Mouse (Mus musculus) cerebellum, adult 9-11 months (tissue): Measurements from ENCODE around the gene Arfgap2.

ENCODE experiments used
- DNase-seq: peaks from one replicate; pipeline ENCODE4 v3.0.0; 2022

Gene Arfgap2

GRCm38 (mm10) chr2:91264711-91265681 is at the start of gene Arfgap2:
Gene Arfgap2, plus strand, starts transcription at chr2:91264974.
- DNase-seq = peak; percentile 99

GRCm38 (mm10) chr2:91217032-91217431 is 47.7 kb upstream of the Arfgap2 start:
- no peak for DNase-seq

- DNase-seq = no peak
These were observed 44.3 kb upstream of the Arfgap2 start for GRCm38 (mm10) chr2:91220501-91220900.

DNA sequence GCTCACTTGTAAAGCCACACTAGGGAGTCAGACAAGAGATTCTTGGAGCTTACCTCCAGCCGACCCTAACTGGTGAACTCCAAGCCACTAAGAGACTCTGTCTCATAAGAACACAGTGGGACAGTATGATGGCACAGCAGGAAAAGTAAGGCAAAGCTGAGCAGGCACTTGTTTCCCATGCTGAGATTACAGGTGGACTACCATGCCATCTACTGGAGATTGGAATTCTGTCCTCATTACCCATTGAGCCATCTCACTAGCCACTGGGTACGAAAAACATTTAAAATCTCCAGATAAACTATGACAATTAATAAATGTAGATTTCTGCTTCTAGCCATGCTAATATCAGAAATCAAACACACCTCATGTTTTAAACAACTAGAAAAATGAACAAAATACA is 41.2 kb upstream of the Arfgap2 start:
- DNase-seq = no peak

DNA sequence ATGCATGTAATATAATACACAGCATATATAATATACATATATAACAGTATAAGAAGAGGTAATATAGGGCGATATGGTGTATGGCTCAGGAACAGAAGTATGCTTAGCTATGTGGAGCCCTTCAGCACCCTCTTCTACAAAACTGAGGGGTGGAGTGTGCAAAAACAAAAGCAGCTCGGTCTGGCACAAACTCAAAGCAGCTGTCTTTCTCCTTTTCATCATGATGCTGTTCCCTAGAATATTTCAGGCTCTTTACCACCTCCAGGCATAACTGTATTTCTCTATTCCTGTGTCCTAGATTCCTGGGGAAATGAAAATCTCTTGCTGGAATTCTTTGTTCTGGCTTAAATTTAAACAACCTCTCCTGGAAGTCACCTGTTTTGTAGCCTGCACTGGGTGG is 35.0 kb upstream of the Arfgap2 start:
- no peak for DNase-seq

DNA sequence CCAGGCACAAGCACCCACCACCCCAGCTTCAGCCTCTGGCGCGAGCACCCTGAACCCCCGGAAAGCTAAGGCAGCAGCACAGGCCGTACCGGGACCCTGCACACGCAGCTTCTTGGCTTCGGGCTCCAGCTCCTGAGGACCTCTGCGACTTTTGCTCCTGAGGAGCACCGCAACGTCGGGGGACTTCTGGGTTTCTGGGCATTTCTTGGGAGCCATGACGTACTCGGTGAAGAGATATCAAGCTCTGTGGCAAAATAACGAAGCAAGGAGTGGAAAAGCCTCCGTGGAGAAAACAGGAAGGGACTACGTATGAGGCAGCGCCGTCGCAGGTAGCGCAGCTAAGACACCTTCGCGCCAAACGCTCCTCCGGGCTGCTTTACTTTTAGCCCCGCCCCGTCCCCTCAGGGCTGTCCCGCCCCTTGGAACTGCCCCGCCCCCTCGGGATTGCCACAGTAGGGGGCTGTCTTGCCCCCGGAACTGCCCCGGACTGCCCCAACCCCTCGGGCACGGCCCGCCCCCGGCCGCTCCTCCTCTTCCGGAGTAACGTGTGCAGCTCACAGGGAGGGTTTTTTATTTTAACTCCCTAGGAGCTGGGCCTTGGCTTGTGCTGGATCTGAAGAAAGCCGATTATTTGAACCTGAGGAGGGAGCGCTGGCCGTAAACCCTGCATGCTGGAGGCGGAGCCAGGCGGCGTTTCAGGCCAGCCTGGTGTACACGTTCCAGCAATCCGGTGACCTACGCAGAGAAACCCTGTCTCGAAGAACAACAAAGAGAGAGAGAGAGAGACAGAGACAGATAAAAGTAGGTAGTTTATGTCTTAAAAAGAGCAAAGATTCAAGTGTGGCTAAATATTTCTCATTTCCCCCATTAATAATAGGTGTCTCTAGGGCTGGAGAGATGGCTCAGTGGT is 27.9 kb upstream of the Arfgap2 start, which contains the start of gene Ddb2:
Gene Ddb2, minus strand, starts transcription at position 382 of the 910 bp plus-strand sequence.
- peak; percentile 93 for DNase-seq

GRCm38 (mm10) chr2:91237511-91238080 is 27.2 kb upstream of the Arfgap2 start:
- peak; percentile 47 for DNase-seq

GRCm38 (mm10) chr2:91242547-91242946 is 22.2 kb upstream of the Arfgap2 start:
- no peak for DNase-seq

DNA sequence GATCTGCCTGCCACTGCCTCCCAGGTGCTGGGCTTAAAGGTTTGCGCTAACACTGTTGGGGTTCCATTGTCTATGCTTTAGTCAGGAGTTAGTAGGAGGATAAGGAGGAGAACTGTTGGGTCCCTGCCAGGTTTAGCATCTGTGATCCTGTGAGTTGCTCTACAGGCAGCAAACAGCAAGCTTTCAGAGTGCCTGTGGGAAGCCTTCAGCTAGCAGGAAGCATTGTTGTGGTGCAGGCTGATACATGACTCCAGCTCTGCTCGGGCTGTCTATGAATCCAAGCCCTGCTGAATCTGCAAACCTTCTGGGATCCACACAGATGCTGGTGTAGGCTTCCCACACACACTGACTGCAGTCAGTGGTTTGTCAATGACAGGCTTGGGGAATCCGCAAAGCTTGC is 21.4 kb upstream of the Arfgap2 start:
- DNase-seq = peak; percentile 58

GRCm38 (mm10) chr2:91244557-91245228 is 20.1 kb upstream of the Arfgap2 start:
- DNase-seq = no peak

DNA sequence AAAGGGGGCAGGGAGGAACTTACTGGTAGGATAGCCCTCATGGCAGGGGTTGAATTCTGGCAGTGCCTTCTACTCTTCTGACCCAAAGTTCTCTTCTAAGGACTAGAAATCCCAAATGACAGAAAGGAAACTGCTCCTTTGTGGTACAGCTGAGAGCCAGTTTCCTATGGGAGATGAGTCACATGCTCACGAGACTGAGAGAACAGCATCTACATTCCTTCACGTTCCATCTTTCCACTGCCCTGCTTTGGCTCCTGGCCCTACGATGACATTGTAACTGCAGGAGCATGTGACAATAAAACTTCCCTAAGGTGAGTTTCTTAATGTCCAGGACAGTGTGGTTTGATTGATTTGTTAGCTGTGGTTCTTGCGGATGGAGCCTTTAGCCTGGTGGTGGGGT is 16.4 kb upstream of the Arfgap2 start:
- DNase-seq = no peak

DNA sequence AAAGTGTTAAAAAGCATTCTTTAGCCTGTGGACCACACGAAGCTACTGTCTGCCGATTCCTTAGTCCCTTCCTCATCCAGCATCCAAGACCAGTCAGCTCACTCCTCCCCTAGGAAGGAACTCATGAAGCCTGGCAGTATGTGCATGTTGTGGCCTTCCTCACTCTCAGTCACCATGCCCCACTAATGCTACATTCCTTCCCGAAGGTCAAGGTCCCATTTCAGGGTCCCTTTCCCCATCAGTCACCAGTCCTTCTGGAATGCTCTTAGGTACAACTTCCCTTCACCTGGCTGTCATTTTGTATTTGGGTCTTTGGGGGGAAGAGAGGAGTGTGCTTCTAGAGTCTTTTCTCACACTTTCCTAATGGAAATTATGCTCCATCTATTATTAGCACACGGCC is 12.8 kb upstream of the Arfgap2 start:
- DNase-seq = no peak

GRCm38 (mm10) chr2:91252512-91252911 is 12.3 kb upstream of the Arfgap2 start:
- no peak for DNase-seq

DNA sequence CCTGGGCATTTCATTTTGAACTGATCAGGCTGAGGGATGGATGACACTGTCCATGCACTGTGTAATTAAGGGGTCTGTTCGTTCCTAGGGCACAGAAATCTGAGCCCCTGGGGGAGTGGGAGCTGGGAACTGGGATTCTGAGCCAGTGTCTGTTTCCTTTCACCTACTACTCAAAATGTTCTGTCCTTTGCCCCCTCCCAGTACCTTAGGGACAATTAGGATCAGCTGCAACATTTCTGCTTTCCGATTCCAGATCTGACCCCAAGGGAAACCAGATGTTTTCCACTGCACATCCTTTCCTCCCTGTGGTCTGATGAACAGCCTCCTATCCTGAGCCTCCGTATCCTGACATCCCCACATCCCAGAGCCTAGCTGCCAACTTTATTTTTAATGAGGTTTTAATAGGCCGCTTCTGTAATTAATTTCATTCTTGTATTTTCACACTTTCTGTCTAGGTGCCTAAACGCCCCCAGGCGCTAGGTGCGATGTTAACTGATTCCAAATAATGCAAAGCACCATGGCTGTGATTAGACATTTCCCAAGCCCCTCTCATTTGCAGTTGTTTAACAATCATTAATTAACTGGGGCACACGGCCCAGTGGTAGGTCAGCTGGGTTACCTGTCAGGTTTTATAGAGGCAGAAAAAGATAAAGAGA is 9.9 kb upstream of the Arfgap2 start:
- no peak for DNase-seq

GRCm38 (mm10) chr2:91255661-91256150 is 9.1 kb upstream of the Arfgap2 start, which contains the start of gene Pacsin3:
Gene Pacsin3, plus strand, starts transcription at chr2:91255954.
- DNase-seq = peak; percentile 80

GRCm38 (mm10) chr2:91256256-91257125 is 8.3 kb upstream of the Arfgap2 start:
- DNase-seq = peak; percentile 83

GRCm38 (mm10) chr2:91257126-91257980 is 7.4 kb upstream of the Arfgap2 start:
- peak; percentile 74 for DNase-seq

GRCm38 (mm10) chr2:91258054-91258453 is 6.7 kb upstream of the Arfgap2 start:
- DNase-seq = peak; percentile 74

- DNase-seq = no peak
These were observed 5.9 kb upstream of the Arfgap2 start for GRCm38 (mm10) chr2:91258830-91259229.

DNA sequence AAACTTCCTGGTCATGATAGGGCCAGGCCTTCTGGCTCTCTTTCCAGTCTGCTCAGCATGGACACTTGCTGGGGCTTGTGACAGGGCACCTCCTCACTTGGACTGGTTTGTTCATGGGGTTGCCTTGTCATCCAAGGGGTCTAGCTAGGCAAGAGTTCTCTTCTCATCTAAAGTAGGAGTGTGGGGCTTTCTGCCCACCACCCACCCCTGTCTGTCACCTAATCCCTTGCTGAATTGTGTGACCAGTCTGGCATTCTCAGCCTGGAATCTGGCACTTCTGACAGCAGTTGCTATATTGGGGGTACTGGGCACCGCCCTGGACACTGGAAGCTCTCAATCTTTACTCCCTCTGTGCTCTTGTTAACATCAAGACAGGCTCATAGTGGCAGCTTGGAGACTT is 5.3 kb upstream of the Arfgap2 start:
- DNase-seq = no peak
